Mouse (Mus musculus): ENCODE results near the gene Serpina3f. TPM values are rescaled to one million over a fixed set of nuclear protein-coding genes. Genes with fewer than 3 reads are reported as not detected.

Gene Serpina3f
- total RNA-seq, 1 experiment, result not detected

GRCm38 (mm10) chr12:104221616-104222015 is 7.3 kb downstream of the Serpina3f start:
- no peak overlapping the region for H3K4me3 ChIP-seq (ENCODE audit: insufficient read depth in 1 of 2, low read depth in 1 of 2, low read length in 2 of 2, poor library complexity in 1 of 2, severe bottlenecking in 1 of 2)
- H3K27ac ChIP-seq (ENCODE audit: insufficient read depth, low read depth, low read length, poor library complexity, severe bottlenecking), result no peak overlapping the region
- TF ChIP-seq ZC3H11A (IDR thresholded peaks at IDR 0.05; ENCODE audit: borderline replicate concordance, low read depth, low read length), result no peak
- TF ChIP-seq HCFC1 (IDR thresholded peaks at IDR 0.05; ENCODE audit: borderline replicate concordance, insufficient read depth, low read length), result no peak
- no peak for TF ChIP-seq CHD2 (IDR thresholded peaks at IDR 0.05; ENCODE audit: low read depth, low read length)
- H3K4me1 ChIP-seq (ENCODE audit: control insufficient read depth in 2 of 2, insufficient read depth in 2 of 2, low read length in 2 of 2, poor library complexity in 1 of 2), result no peaks in the 10 kb centered on the region
- in situ Hi-C loops (cut with MboI; ENCODE audit: low sequenced_read_pairs in 2 of 2, unreplicated experiment in 2 of 2), result loop anchor here in 1 of 2 experiments (25.0 kb wide), 1 partner anchor 191 kb away; the partner anchor contains the start of gene Serpina3n
- DNase-seq (ENCODE audit: low read depth, low spot score), result no peak
- no peaks in the 10 kb centered on the region for H3K36me3 ChIP-seq (ENCODE audit: control insufficient read depth, insufficient read depth, low read length, poor library complexity, severe bottlenecking)
- H3K9ac ChIP-seq (ENCODE audit: insufficient read depth, low read depth, low read length, poor library complexity, severe bottlenecking), result no peak overlapping the region
- H3K9me3 ChIP-seq (ENCODE audit: control insufficient read depth, insufficient read depth, low read depth, low read length), result no peaks in the 10 kb centered on the region

- H3K9ac ChIP-seq (ENCODE audit: insufficient read depth, low read depth, low read length, poor library complexity, severe bottlenecking), result no peak overlapping the region
- H3K36me3 ChIP-seq (ENCODE audit: control insufficient read depth, insufficient read depth, low read length, poor library complexity, severe bottlenecking), result no peaks in the 10 kb centered on the region
- in situ Hi-C loops (cut with MboI; ENCODE audit: low sequenced_read_pairs in 2 of 2, unreplicated experiment in 2 of 2), result loop anchor here in 1 of 2 experiments (25.0 kb wide), 1 partner anchor 189 kb away; the partner anchor contains the start of gene Serpina3n
- no peak overlapping the region for H3K27ac ChIP-seq (ENCODE audit: insufficient read depth, low read depth, low read length, poor library complexity, severe bottlenecking)
- no peaks in the 10 kb centered on the region for H3K9me3 ChIP-seq (ENCODE audit: control insufficient read depth, insufficient read depth, low read depth, low read length)
- no peak for DNase-seq (ENCODE audit: low read depth, low spot score)
- TF ChIP-seq CHD2 (IDR thresholded peaks at IDR 0.05; ENCODE audit: low read depth, low read length), result no peak
- no peak for TF ChIP-seq ZNF384 (IDR thresholded peaks at IDR 0.05; ENCODE audit: low read depth, low read length)
- TF ChIP-seq ZC3H11A (IDR thresholded peaks at IDR 0.05; ENCODE audit: borderline replicate concordance, low read depth, low read length), result no peak
- no peak for TF ChIP-seq HCFC1 (IDR thresholded peaks at IDR 0.05; ENCODE audit: borderline replicate concordance, insufficient read depth, low read length)
- no peak for TF ChIP-seq MAFK (IDR thresholded peaks at IDR 0.05; ENCODE audit: insufficient read depth, low read depth, low read length)
- no peaks in the 10 kb centered on the region for H3K4me1 ChIP-seq (ENCODE audit: control insufficient read depth in 2 of 2, insufficient read depth in 2 of 2, low read length in 2 of 2, poor library complexity in 1 of 2)
- H3K4me3 ChIP-seq (ENCODE audit: insufficient read depth in 1 of 2, low read depth in 1 of 2, low read length in 2 of 2, poor library complexity in 1 of 2, severe bottlenecking in 1 of 2), result no peak overlapping the region
Observed at GRCm38 (mm10) chr12:104223690-104224089, 9.3 kb downstream of the Serpina3f start.

- Histone ChIP-seq H3K4me3 (ENCODE audit: insufficient read depth in 1 of 2, low read depth in 1 of 2, low read length in 2 of 2, poor library complexity in 1 of 2, severe bottlenecking in 1 of 2) (no peak overlapping the region), H3K4me1 (ENCODE audit: control insufficient read depth in 2 of 2, insufficient read depth in 2 of 2, low read length in 2 of 2, poor library complexity in 1 of 2) (no peaks in the 10 kb centered on the region), H3K36me3 (ENCODE audit: control insufficient read depth, insufficient read depth, low read length, poor library complexity, severe bottlenecking) (no peaks in the 10 kb centered on the region), H3K9me3 (ENCODE audit: control insufficient read depth, insufficient read depth, low read depth, low read length) (no peaks in the 10 kb centered on the region), H3K9ac (ENCODE audit: insufficient read depth, low read depth, low read length, poor library complexity, severe bottlenecking) (no peak overlapping the region), H3K27ac (ENCODE audit: insufficient read depth, low read depth, low read length, poor library complexity, severe bottlenecking) (no peak overlapping the region)
- in situ Hi-C loops (cut with MboI; ENCODE audit: low sequenced_read_pairs in 2 of 2, unreplicated experiment in 2 of 2), result loop anchor here in 1 of 2 experiments (25.0 kb wide), 1 partner anchor 188 kb away; the partner anchor contains the start of gene Serpina3n
- TF ChIP-seq HCFC1 (IDR thresholded peaks at IDR 0.05; ENCODE audit: borderline replicate concordance, insufficient read depth, low read length) (no peak), CHD2 (IDR thresholded peaks at IDR 0.05; ENCODE audit: low read depth, low read length) (no peak), MAFK (IDR thresholded peaks at IDR 0.05; ENCODE audit: insufficient read depth, low read depth, low read length) (no peak), ZC3H11A (IDR thresholded peaks at IDR 0.05; ENCODE audit: borderline replicate concordance, low read depth, low read length) (no peak), ZNF384 (IDR thresholded peaks at IDR 0.05; ENCODE audit: low read depth, low read length) (no peak)
- no peak for DNase-seq (ENCODE audit: low read depth, low spot score)
Observed at GRCm38 (mm10) chr12:104224598-104225300, 10.4 kb downstream of the Serpina3f start.

GRCm38 (mm10) chr12:104230762-104231161 is 16.4 kb downstream of the Serpina3f start:
- Histone ChIP-seq H3K9ac (ENCODE audit: insufficient read depth, low read depth, low read length, poor library complexity, severe bottlenecking) (no peak overlapping the region), H3K4me3 (ENCODE audit: insufficient read depth in 1 of 2, low read depth in 1 of 2, low read length in 2 of 2, poor library complexity in 1 of 2, severe bottlenecking in 1 of 2) (no peak overlapping the region), H3K4me1 (ENCODE audit: control insufficient read depth in 2 of 2, insufficient read depth in 2 of 2, low read length in 2 of 2, poor library complexity in 1 of 2) (no peaks in the 10 kb centered on the region), H3K9me3 (ENCODE audit: control insufficient read depth, insufficient read depth, low read depth, low read length) (no peaks in the 10 kb centered on the region), H3K36me3 (ENCODE audit: control insufficient read depth, insufficient read depth, low read length, poor library complexity, severe bottlenecking) (no peaks in the 10 kb centered on the region), H3K27ac (ENCODE audit: insufficient read depth, low read depth, low read length, poor library complexity, severe bottlenecking) (no peak overlapping the region)
- in situ Hi-C loops (cut with MboI; ENCODE audit: low sequenced_read_pairs in 2 of 2, unreplicated experiment in 2 of 2), result no loop called here
- no peak for TF ChIP-seq HCFC1 (IDR thresholded peaks at IDR 0.05; ENCODE audit: borderline replicate concordance, insufficient read depth, low read length)
- TF ChIP-seq ZNF384 (IDR thresholded peaks at IDR 0.05; ENCODE audit: low read depth, low read length), result no peak
- no peak for TF ChIP-seq CHD2 (IDR thresholded peaks at IDR 0.05; ENCODE audit: low read depth, low read length)
- TF ChIP-seq ZC3H11A (IDR thresholded peaks at IDR 0.05; ENCODE audit: borderline replicate concordance, low read depth, low read length), result no peak
- TF ChIP-seq MAFK (IDR thresholded peaks at IDR 0.05; ENCODE audit: insufficient read depth, low read depth, low read length), result no peak
- no peak for DNase-seq (ENCODE audit: low read depth, low spot score)
